Mouse (Mus musculus): ENCODE measurements at regions not wholly inside any gene's neighbourhood (a gene's known extent, or its start where the extent isn't known, plus 50 kb on each side); places are given as distances from the start of the nearest gene placed in this dataset.

DNA sequence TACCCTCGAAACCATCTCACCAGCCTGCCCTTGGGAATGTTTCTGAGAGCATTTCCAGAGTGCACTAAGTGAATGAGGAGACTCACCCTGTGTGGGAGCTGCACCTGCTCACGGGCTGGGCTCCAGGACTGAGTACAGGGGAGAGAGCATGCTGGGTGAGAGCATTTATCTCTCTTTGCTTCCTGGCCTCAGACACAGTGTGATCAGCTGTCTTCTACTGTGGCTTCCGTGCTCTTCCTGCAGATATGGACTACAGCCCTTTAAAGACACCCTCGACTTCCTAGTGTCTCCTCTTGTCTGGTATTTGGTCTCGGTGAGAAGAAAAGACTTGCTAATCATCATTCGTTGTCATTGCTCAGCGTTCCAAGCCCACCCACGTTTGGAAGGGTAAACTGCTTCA, 274.9 kb downstream of the Cd83 start:
- TF ChIP-seq POLR2A (IDR thresholded peaks at IDR 0.05; ENCODE audit: low read depth, low read length): no peak
- TF ChIP-seq CTCF (IDR thresholded peaks at IDR 0.05; ENCODE audit: extremely low read depth, insufficient read length, insufficient replicate concordance, low read depth, low read length): no peak

Measured in small intestine, adult 2 months (tissue).